Mouse (Mus musculus) activated CD4-positive, CD25-positive, alpha-beta regulatory T cell, adult 4 months (primary cell): Measurements from ENCODE around the gene Prkar2a. TPM values are rescaled to one million over a fixed set of nuclear protein-coding genes. Genes with fewer than 3 reads are reported as not detected.
"Not testable (repeated sequence)": the region's sequence is repeated elsewhere in the genome, so short reads cannot be mapped to it uniquely, and the experiment has no call there.

Source experiments
- ATAC-seq: one replicate; pipeline ENCODE4 v1.8.0; 2017
- polyA plus RNA-seq, 2 experiments: library from polyadenylated mRNA; unstranded; fragments of 100-300 nt; shearing (Covaris generic); gene quantifications; one replicate each; pipeline ENCODE4 v1.2.1; 2017

Gene Prkar2a
- 1 to 10 TPM; 4.0 to 5.4 TPM for polyA plus RNA-seq

DNA sequence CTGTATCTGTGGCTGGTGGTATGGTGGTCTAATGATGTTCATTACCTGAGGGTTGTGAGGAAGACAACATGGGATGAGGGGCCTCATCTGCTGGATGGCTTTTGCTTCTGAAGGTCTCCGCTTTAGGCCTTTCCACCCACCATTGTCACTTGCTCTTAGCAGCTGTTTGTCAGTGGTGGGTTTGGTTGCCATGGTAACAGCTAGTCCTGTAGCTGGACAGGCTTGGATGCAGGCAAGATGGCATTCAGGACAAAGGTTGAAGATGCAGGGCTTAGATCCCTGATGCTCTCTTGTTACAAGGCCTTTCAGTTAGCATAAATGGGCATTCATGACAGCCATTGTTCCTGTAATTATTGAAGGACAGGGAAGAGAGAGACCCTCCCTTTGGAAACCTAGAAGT is at the start of gene Prkar2a:
Gene Prkar2a, plus strand, starts transcription at position 209 of the 400 bp plus-strand sequence.
- no peak for ATAC-seq

DNA sequence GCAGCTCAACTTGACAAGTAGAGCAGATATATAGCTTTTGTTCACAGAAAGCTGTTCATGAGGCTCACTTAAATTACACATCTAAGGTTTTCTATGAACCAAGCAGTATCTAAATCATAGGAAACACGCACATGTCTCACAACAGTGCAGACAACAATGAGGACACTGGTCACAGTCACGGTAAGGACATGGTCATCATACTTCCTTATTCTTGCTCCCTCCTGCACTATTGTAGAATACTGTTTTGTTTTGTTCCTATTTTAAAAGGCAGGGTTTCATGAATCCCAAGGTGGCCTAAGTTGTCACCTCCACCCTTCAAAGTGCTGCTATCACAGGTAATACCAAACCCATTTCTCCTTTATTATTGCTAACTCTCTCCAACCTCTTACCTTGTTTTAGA is 49.3 kb upstream of the Prkar2a start:
- no peak for ATAC-seq

GRCm38 (mm10) chr9:108648166-108648565 is 40.9 kb upstream of the Prkar2a start:
- no peak for ATAC-seq

DNA sequence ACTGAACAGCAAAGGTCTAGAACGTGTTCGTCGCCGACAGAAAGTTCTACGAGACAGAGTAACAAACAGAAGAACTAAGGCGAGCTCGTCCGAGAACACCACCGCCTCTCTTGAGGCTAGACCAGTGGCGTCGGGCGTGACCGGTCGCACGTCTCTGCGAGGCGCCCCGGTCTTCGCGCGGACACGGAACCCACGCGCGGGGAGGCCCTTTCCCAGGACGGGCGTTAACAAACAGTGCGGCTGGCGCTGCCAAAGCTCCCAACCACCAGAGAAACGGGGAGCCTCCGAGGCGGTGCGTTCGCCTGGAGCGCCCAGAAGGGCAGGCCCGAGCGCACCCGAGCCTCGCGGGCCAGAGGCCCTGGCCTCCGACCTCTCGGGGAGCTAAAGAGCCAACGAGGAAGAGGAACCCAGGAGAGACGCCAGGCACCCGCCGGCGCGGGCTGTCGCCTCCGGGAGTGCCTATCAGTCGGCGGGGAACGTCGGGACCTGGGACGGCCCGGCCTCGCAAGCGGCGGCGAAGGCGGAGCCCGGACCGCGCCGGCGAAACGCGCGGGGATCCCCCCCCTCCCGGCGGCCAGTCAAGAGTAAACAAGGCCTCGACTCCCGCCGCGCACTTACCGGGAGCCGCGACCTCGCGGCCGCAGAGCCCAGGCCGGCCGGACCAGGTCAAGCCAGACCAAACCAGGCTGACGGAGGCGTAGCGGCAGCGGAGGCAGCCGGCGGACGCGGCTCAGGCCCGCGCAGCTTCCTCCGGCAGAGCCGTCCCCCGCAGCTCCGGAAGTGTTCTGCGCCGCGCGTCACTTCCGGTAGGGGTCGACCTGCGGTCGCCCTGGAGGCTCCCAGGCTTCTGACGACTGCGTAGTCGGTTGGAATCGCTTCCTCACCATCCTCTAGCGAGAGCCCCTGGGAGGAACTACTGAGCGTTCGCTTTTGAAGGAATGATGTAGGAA is 40.2 kb upstream of the Prkar2a start, which contains the start of gene Arih2:
Gene Arih2, minus strand, starts transcription at position 776 of the 950 bp plus-strand sequence.
- ATAC-seq, result peak; percentile 93

- ATAC-seq, result peak; percentile 38
These were observed 39.3 kb upstream of the Prkar2a start for GRCm38 (mm10) chr9:108649561-108650440.

DNA sequence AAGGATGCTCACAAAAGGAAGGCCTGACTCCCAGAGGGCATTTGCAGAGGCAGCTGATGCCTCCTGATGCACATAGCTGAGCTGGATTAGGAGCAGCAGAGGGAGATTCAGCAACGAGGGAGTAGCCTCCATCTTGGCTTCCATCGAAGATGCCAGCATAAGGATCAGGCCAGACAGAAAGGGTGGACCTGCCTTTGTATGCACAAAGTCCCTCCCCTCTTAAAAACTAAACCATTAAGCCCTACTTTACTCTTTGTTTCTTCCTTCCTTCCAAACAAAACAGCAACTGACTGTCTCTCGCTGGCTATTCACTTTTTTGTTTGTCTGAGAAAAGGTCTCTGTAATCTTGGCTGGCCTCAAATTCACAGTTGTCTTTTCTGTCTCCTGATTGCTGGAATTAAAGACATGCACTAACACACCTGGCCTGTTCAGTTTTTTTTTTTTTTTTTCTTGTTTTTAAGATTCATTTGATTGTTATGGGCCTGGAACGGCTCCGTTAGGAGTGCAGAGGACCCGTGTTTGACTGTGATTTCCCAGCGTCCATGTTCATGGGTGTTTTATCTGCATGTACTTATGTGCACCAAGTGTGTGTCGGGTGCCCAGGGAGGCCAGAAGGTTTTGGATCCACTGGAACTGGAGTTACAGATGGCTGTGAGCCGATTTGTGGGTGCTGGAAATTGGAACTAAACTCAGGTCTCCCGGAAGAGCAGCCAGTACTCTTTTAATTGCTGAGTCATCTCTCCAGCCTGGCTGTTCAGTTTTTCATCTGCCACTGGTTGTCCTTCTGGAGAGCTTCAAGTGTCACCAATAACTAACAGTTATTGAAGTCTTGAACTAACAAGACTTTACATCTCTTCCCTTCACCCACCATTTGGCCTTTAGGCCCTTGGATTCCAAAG is 34.3 kb upstream of the Prkar2a start:
- no peak for ATAC-seq

DNA sequence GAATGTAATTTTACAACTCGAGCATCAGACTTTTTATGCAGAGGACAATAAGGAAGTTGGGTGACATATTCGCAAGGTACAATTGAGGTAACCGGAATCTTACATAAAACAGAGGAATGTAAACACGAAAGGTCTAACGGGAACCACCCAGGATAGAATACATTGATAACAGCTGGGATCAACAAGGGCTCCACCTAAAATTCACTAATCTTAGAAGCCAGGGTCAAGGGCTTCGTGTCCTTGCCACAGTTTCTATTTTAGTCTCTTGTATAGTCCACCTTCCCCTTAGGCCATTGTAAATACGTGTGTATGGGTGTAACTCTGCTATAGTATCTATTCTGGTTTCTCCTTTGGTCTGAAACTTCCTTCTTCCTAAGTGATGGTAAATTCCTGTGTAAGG is 33.2 kb upstream of the Prkar2a start:
- not testable (repeated sequence) for ATAC-seq

- ATAC-seq, result peak; percentile 74
These were observed 27.2 kb upstream of the Prkar2a start, which contains the start of gene Slc25a20 for GRCm38 (mm10) chr9:108661677-108662612. Gene Slc25a20 (plus strand): TSS chr9:108662088.

GRCm38 (mm10) chr9:108662660-108663059 is 26.5 kb upstream of the Prkar2a start:
- no peak for ATAC-seq

DNA sequence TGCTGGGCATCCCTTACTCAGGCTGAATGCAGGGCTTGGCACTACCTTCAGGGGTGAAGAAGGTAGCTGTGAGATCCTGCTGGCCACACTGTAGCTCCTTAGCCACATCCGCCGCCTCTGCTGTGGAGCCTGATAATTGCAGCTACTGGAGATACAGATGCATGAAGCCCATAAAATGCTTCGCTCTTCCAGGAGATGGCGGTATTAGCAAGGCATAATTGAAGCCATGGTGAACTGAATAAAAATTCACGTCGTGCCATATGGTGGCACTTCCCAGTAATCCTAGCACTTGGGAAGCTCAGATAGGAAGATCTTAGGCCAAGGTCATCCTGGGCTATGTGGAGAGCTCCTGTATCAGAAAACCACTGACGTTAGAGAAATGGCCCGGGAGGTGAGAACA is 19.2 kb upstream of the Prkar2a start:
- no peak for ATAC-seq

DNA sequence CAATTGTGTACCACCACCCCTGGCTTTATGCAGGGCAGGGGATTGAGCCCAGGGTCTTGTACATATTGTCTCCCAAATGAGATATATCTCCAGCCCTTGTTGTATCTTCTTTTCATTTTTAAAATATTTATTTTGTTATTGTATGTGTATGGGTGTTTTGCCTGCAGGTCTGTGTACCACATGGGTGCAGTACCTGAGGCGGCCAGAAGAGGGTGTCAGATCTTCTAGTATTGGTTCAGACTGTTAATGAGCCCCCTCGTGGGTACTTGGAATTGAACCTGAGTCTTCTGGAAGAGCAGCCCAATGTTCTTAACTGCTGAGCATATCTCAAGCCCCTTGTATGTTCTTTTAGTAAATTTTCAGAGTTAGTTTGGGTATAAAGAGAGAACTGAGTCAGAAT is 16.0 kb upstream of the Prkar2a start:
- ATAC-seq, result no peak

- ATAC-seq, result no peak
These were observed 9.1 kb upstream of the Prkar2a start for GRCm38 (mm10) chr9:108680026-108680425.

GRCm38 (mm10) chr9:108686475-108686887 is 2.6 kb upstream of the Prkar2a start:
- no peak for ATAC-seq

DNA sequence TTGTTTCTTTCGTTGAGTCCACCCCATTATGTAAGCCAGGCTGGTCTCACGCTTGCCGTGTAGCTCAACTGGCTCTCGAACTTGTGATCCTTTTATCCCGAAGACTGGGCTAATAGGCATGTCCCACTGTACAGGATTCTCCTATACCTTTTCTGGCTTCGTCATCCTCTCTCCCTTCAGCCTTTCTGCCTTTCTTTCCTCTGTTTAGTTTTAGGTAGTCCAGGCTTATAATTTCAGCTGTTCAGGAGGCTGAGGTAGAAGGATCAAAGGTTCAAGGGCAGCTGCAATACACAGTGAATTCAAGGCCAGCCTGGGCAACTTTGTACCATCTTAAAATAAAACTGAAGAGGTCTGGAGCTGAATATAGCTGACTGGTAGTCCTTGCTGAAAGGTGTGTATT is 1.9 kb upstream of the Prkar2a start:
- no peak for ATAC-seq

GRCm38 (mm10) chr9:108687686-108688085 is 1.4 kb upstream of the Prkar2a start:
- no peak for ATAC-seq

- ATAC-seq, result no peak
These were observed 663 bp upstream of the Prkar2a start for GRCm38 (mm10) chr9:108688451-108688850.

DNA sequence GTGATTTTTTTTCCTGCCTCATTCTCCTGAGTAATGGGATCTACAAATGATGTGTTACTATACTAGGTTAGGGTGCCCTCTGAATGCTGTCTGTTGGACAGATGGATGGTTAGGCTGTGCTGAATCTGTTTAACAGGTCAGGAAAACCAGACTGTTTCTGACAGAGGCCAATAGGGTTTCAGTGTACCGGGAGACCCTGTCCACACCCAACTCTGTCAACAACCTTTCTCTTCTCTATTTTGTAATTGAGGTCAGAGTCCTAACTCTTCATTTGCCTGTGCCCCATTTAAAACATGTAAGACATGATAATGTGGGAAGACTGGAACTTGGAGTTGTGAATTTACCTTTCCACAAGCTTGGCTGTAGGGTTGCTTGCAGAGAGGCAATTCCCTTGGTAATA is 879 bp downstream of the Prkar2a start:
- no peak for ATAC-seq

DNA sequence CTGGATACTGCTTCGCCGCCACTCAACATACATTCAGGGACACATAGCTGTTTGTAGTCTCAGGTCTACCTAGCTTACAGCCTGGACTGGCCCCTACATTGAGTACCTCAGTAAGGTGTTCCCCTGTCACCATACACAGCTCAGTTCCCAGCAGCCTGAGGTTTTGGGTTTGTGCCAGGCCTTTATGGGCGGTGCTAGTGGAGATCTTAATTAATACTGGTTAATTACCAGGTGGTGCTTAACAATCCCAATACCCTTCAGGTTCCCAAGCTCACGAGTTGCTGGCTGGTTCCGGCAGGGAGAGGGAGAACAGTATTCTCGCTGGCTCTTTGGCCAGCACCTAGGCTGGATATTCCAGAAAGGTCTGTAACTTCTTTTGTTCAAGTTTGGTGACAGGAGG is 1.8 kb downstream of the Prkar2a start:
- no peak for ATAC-seq

GRCm38 (mm10) chr9:108691371-108691770 is 2.3 kb downstream of the Prkar2a start:
- ATAC-seq, result no peak

GRCm38 (mm10) chr9:108691846-108692225 is 2.7 kb downstream of the Prkar2a start:
- ATAC-seq, result no peak
